Mouse (Mus musculus) gastrocnemius, postnatal 10 days (tissue): Measurements from ENCODE around the gene Cyp3a25. TPM values are rescaled to one million over a fixed set of nuclear protein-coding genes. Genes with fewer than 3 reads are reported as not detected.
"Not testable (repeated sequence)": the region's sequence is repeated elsewhere in the genome, so short reads cannot be mapped to it uniquely, and the experiment has no call there.

ENCODE experiments used
- DNase-seq: peaks from one replicate; pipeline ENCODE4 v3.0.0; 2021; ENCODE audit warnings: mixed read lengths
- long read RNA-seq, 2 experiments: library from polyadenylated mRNA; stranded (forward); transcript quantifications; one replicate each; pipeline ENCODE4 v2.0.0; 2021
- total RNA-seq, 2 experiments: library from RNA; stranded (reverse); gene quantifications; 2 replicates each; pipeline ENCODE4 v1.2.3; 2021

Gene Cyp3a25
- not detected for total RNA-seq
- long read RNA-seq, experiment 1 = 0 reads
- long read RNA-seq, experiment 2 = 0 reads

DNA sequence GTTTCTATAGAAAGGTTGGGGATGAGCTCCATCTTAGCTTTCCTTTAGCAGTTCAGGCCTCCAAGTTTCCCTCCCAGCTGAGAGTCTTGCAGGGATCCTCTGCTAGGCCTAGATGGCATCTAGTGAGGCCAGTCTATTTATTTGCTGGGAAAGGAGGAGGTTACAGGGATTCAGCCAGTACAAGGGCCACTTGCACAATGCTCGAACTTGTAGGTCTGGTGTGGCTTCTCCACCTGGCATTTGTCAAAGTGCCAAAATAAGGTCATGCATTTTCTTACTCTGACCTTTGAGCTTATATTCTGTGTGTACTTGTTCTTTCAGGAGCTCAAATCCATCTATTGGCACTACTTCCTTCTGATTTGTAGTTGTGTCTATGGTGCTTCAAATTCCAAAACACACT lies at the start of gene Cyp3a25:
TSS of gene Cyp3a25 (minus strand) at position 110 of the 400 bp plus-strand sequence.
- DNase-seq = not testable (repeated sequence)

DNA sequence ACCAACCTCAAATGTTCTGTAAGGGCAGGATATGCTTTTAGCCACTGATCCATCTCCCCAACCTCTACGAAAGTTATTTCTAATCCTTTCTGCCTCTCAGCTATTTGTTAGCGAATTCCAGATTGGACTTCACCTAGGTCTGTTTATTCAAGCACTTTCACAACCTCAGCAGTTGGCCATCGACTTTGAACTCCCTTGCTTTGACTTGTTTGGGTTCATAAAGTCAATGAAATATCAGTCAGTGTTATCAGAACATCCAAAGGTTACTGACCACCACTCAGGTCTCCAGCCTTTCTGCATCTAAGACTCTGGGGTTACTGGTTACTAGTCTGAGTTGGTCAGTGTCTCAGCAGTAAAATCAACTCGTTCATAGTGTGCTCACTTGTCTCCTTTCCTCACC lies 11.7 kb upstream of the Cyp3a25 start:
- no peak for DNase-seq

DNA sequence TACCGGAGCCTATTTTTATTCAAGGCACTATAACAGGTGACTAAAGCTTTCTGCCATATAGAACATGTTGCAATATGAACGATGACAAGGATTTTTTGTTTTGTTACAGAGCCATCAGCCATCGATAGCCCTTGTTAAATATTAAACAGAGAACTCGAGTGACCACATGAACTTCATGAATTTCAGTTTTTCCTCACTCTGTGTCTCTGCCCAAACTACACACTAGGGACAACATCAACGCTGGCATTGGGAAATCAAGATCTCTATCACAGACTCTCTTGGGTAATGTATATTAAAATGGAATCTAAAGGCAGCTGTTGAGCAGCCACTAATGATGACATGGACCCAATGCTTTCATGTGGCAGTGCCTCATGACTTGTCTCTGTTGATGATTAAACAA lies 8.9 kb upstream of the Cyp3a25 start:
- no peak for DNase-seq

DNA sequence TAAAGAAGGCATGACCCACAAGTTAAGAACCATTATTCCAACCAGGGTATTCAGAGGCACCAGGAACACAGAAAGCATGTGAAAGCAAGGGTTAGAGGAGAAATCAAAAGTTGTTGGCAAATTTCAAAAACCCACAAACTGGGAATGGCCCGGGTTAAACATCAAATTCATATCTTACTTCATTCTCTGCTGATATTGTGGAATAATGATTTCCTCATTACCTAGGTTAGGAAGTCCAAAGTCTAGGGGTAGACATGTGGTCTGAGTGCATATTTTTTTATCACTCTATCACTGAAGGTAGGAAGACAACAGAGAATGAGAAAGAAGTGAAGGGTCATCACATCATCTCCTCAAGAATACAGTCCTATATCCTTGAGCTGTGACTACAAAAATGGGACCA lies 1.8 kb upstream of the Cyp3a25 start:
- DNase-seq = no peak

DNA sequence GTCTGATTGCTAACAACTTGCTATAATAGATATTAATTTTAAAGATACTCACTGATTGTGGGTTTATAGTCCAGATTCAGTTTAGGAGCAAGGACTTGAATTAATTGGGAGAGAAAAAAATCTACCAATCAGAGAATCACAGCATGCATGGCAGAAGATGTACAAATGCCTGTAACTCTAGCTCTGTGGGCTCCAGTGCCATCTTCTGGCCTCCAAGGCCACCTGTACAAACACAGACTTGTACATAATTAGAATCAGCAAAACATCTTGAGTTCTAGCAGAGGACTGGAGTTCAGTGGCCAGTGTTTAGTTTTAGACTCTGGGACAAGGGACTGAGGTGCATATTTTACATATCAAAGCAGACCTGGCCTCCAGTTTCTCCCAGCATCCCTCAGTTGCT lies 42.3 kb downstream of the Cyp3a25 start:
- no peak for DNase-seq

Other genes with a start within 250 kb of the Cyp3a25 start
- gene Cyp3a44, start 203.7 kb downstream of the Cyp3a25 start, total RNA-seq = not detected
- gene Cyp3a11, start 129.7 kb downstream of the Cyp3a25 start, total RNA-seq = under 1 TPM in 1 of 2 experiments, not detected in 1; 0.29 TPM
- not detected for gene Cyp3a59, start 69.6 kb upstream of the Cyp3a25 start, total RNA-seq
- gene Gm5565, start 150.9 kb upstream of the Cyp3a25 start, total RNA-seq = not detected
- not detected for gene Gm6309, start 161.1 kb upstream of the Cyp3a25 start, total RNA-seq
- gene 1700001J03Rik, start 175.7 kb upstream of the Cyp3a25 start, total RNA-seq = under 1 TPM; 0.65 to 0.87 TPM
- gene Rnf6, start 211.9 kb upstream of the Cyp3a25 start, total RNA-seq = 10 to 100 TPM; 38.7 to 43.0 TPM
- 10 to 100 TPM; 20.5 to 27.2 TPM for gene Cdk8, start 221.6 kb upstream of the Cyp3a25 start, total RNA-seq